Comparison of ENCODE assay signal across 15 mouse cellular contexts in the genomic region with DNA sequence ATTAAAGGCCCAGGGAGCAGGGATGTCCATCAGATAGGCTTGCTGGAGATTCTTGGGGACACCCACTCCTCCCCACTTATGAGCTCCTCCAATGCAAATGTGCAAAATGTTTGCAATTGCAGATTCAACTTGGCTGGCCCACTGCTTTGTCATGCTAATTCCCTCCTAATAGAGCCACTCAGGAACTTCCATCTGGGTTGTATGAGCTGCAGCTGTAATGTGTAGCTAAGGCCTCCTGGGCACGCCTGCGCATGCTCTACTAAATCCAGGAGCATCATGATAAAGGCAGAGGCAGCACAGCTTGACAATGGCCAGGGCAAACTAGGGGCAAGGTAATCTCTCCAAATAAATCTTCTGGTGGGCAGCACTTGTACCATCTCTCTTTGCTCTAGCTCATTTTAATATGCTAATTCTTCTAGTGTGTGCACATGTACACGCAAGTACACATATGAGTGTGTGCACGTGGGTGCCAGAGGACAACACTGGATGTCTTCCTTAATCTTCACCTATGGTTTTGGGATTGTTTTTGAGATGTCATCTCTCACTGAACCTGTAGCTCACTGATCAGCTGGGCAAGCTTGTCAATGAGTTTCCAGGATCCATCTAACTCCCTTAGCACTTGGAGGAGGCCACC.
A peak's percentile ranks its signal among the peaks of the same experiment; 100 is the strongest.
DNase-seq lines count a peak whose midpoint lies in the region; ATAC-seq and TF ChIP-seq lines count a peak whose summit lies in the region.
"Had no signal": no experiment of that assay in that cellular context is flagged by ENCODE, and none has a peak within 500 bp of the region (broad histone marks: within the 10 kb centered on the region; RNA-seq: fewer than 3 reads in every experiment).

No protein-coding gene starts in this region.

- WGBS in midbrain, embryonic 10.5 days = 77% methylated on average over 4 of the region's 4 CpGs
- 67% methylated on average over 4 of the region's 4 CpGs for WGBS in midbrain, postnatal 0 days
- WGBS in embryonic facial prominence, embryonic 14.5 days = 73% methylated on average over 4 of the region's 4 CpGs
- WGBS in hindbrain, embryonic 13.5 days = 55% methylated on average over 4 of the region's 4 CpGs

- H3ac ChIP-seq in myocyte (ENCODE audit: control insufficient read depth, insufficient read length) = no peak overlapping the region

- no peak overlapping the region for H3K4me3 ChIP-seq in midbrain, embryonic 10.5 days
- no peak overlapping the region for H3K4me3 ChIP-seq in midbrain, postnatal 0 days (ENCODE audit: low read depth, low read length)
- H3K4me3 ChIP-seq in embryonic facial prominence, embryonic 14.5 days (ENCODE audit: low read depth, low read length) = no peak overlapping the region
- H3K4me3 ChIP-seq in hindbrain, embryonic 13.5 days = no peak overlapping the region
- H3K4me3 ChIP-seq in myocyte = no peak overlapping the region
- H3K4me3 ChIP-seq: liver, embryonic 15.5 days; megakaryocyte, embryonic 14.5 days had no signal

- peaks cover 84% of the 10 kb centered on the region for H3K79me2 ChIP-seq in myocyte (ENCODE audit: control insufficient read depth, insufficient read depth)

- peaks cover 28% of the 10 kb centered on the region for H3K4me1 ChIP-seq in midbrain, embryonic 10.5 days
- H3K4me1 ChIP-seq in midbrain, postnatal 0 days (ENCODE audit: insufficient read depth, low read length) = no peaks in the 10 kb centered on the region
- no peaks in the 10 kb centered on the region; the same call in 1 of the 2 replicates for H3K4me1 ChIP-seq in embryonic facial prominence, embryonic 14.5 days (ENCODE audit: control insufficient read depth, insufficient read depth, low read length)
- H3K4me1 ChIP-seq in hindbrain, embryonic 13.5 days (replicated peaks) = peaks cover 24% of the 10 kb centered on the region
- H3K4me1 ChIP-seq: liver, embryonic 15.5 days; megakaryocyte, embryonic 14.5 days had no signal

- H3K27ac ChIP-seq in midbrain, embryonic 10.5 days (replicated peaks) = peak overlapping the region; percentile 55; the same call in 1 of the 2 replicates
- H3K27ac ChIP-seq in midbrain, postnatal 0 days (ENCODE audit: low read depth, low read length) = no peak overlapping the region
- H3K27ac ChIP-seq in embryonic facial prominence, embryonic 14.5 days (replicated peaks; ENCODE audit: low read depth, low read length) = no peak overlapping the region; the same call in 1 of the 2 replicates
- H3K27ac ChIP-seq in hindbrain, embryonic 13.5 days = peak overlapping the region; percentile 66
- H3K27ac ChIP-seq: liver, embryonic 15.5 days had no signal

- H3K9ac ChIP-seq in midbrain, postnatal 0 days (replicated peaks; ENCODE audit: low read length, poor library complexity, severe bottlenecking) = no peak overlapping the region
- no peak overlapping the region for H3K9ac ChIP-seq in embryonic facial prominence, embryonic 14.5 days (ENCODE audit: low read depth, low read length)
- H3K9ac ChIP-seq in hindbrain, embryonic 13.5 days = no peak overlapping the region
- H3K9ac ChIP-seq: liver, embryonic 15.5 days had no signal

- ATAC-seq in midbrain, postnatal 0 days (ENCODE audit: low FRiP score) = no peak
- ATAC-seq in embryonic facial prominence, embryonic 14.5 days (ENCODE audit: low read depth) = no peak
- ATAC-seq in hindbrain, embryonic 13.5 days (ENCODE audit: low FRiP score) = peak; percentile 71
- ATAC-seq: intestine, postnatal 0 days had no signal

- TF ChIP-seq CTCF in midbrain, postnatal 0 days (IDR thresholded peaks at IDR 0.05) = no peak

- no peaks in the 10 kb centered on the region for H3K9me3 ChIP-seq in midbrain, embryonic 10.5 days (replicated peaks)
- no peaks in the 10 kb centered on the region for H3K9me3 ChIP-seq in midbrain, postnatal 0 days (ENCODE audit: low read length)
- no peaks in the 10 kb centered on the region for H3K9me3 ChIP-seq in embryonic facial prominence, embryonic 14.5 days (ENCODE audit: control insufficient read depth, low read length)
- H3K9me3 ChIP-seq in hindbrain, embryonic 13.5 days = no peaks in the 10 kb centered on the region
- H3K9me3 ChIP-seq: liver, embryonic 15.5 days had no signal

- H3K27me3 ChIP-seq in midbrain, embryonic 10.5 days (ENCODE audit: low read depth, poor library complexity, severe bottlenecking) = no peaks in the 10 kb centered on the region
- no peaks in the 10 kb centered on the region for H3K27me3 ChIP-seq in midbrain, postnatal 0 days (ENCODE audit: insufficient read depth, low read length)
- H3K27me3 ChIP-seq in embryonic facial prominence, embryonic 14.5 days (replicated peaks; ENCODE audit: control insufficient read depth, insufficient read depth, low read length) = no peaks in the 10 kb centered on the region
- no peaks in the 10 kb centered on the region for H3K27me3 ChIP-seq in hindbrain, embryonic 13.5 days
- H3K27me3 ChIP-seq in myocyte (ENCODE audit: control insufficient read depth, insufficient read depth, insufficient read length) = no peaks in the 10 kb centered on the region
- H3K27me3 ChIP-seq: CH12.LX; liver, embryonic 15.5 days had no signal

- H3K4me2 ChIP-seq in midbrain, postnatal 0 days (ENCODE audit: low read depth, low read length, poor library complexity, severe bottlenecking) = no peak overlapping the region
- H3K4me2 ChIP-seq in embryonic facial prominence, embryonic 14.5 days (ENCODE audit: low read depth, low read length) = no peak overlapping the region
- no peak overlapping the region for H3K4me2 ChIP-seq in hindbrain, embryonic 13.5 days
- peak overlapping the region; percentile 42 for H3K4me2 ChIP-seq in myocyte (ENCODE audit: low read depth)
- H3K4me2 ChIP-seq: liver, embryonic 15.5 days had no signal

- H3K36me3 ChIP-seq in midbrain, embryonic 10.5 days = 0 out of 2 replicates have a peak, but pooled peaks cover 9% of the 10 kb centered on the region
- no peaks in the 10 kb centered on the region for H3K36me3 ChIP-seq in midbrain, postnatal 0 days (ENCODE audit: insufficient read depth, low read length)
- peaks cover 6% of the 10 kb centered on the region; the same call in 1 of the 2 replicates for H3K36me3 ChIP-seq in embryonic facial prominence, embryonic 14.5 days (ENCODE audit: control insufficient read depth, insufficient read depth, low read length)
- no peaks in the 10 kb centered on the region for H3K36me3 ChIP-seq in hindbrain, embryonic 13.5 days
- peaks cover 7% of the 10 kb centered on the region for H3K36me3 ChIP-seq in myocyte (ENCODE audit: control insufficient read depth, insufficient read depth)
- H3K36me3 ChIP-seq: liver, embryonic 15.5 days had no signal

- DNase-seq in midbrain, embryonic 10.5 days (ENCODE audit: low spot score) = no peak
- DNase-seq in midbrain, postnatal 0 days (ENCODE audit: low spot score) = no peak
- DNase-seq in embryonic facial prominence, embryonic 14.5 days (ENCODE audit: low spot score) = peak; percentile 63
- no peak for DNase-seq in embryo, embryonic 9.5 days (ENCODE audit: extremely low spot score)
- DNase-seq in lung, postnatal 25 days (ENCODE audit: low spot score) = no peak
- no peak for DNase-seq in kidney, postnatal 25 days
- DNase-seq: adrenal gland, postnatal 36 days; cerebellum, adult 18-20 months; thymus, adult 18-20 months had no signal

- no peak for TF ChIP-seq POLR2A in myocyte (IDR thresholded peaks at IDR 0.05; ENCODE audit: insufficient read length, low read depth)

TF ChIP-seq in myocyte, 11 proteins besides CTCF, POLR2A, EP300 and RAD21:
- no peak for TF ChIP-seq REST (IDR thresholded peaks at IDR 0.05; ENCODE audit: insufficient read depth, insufficient read length)
- no peak for TF ChIP-seq TCF12 (IDR thresholded peaks at IDR 0.05; ENCODE audit: insufficient read depth, poor library complexity, severe bottlenecking)
- no peak for TF ChIP-seq MYOD1 (IDR thresholded peaks at IDR 0.05; ENCODE audit: control insufficient read depth in 1 of 3, insufficient read length in 2 of 3, low read depth in 2 of 3)
- TF ChIP-seq SRF (IDR thresholded peaks at IDR 0.05; ENCODE audit: control insufficient read depth, insufficient read length, low read depth) = no peak
- TF ChIP-seq TCF3 (IDR thresholded peaks at IDR 0.05; ENCODE audit: insufficient read length, low read depth) = no peak
- no peak for TF ChIP-seq POLR2AphosphoS2 (IDR thresholded peaks at IDR 0.05; ENCODE audit: insufficient read length, low read depth)
- no peak for TF ChIP-seq E2F4 (IDR thresholded peaks at IDR 0.05; ENCODE audit: insufficient read depth)
- TF ChIP-seq USF1 (IDR thresholded peaks at IDR 0.05; ENCODE audit: low read depth) = no peak
- TF ChIP-seq CEBPB (IDR thresholded peaks at IDR 0.05; ENCODE audit: insufficient read depth, poor library complexity, severe bottlenecking) = no peak
- TF ChIP-seq MAX (IDR thresholded peaks at IDR 0.05; ENCODE audit: low read depth) = no peak
- TF ChIP-seq MYOG (IDR thresholded peaks at IDR 0.05; ENCODE audit: control insufficient read depth in 1 of 3, insufficient read depth in 1 of 3, insufficient read length in 2 of 3, low read depth in 2 of 3) = no peak

Comparison
In these comparisons a context has a peak if more than half of its experiments do, and no peak if none do; other contexts are left out.
1. H3K27ac ChIP-seq: peak in midbrain, embryonic 10.5 days (single experiment) and hindbrain, embryonic 13.5 days (single experiment); none in midbrain, postnatal 0 days (single experiment) and embryonic facial prominence, embryonic 14.5 days (single experiment).